Mouse (Mus musculus) gastrocnemius, postnatal 10 days (tissue): ENCODE measurements around the gene Ergic1. TPM values are rescaled to one million over a fixed set of nuclear protein-coding genes. Genes with fewer than 3 reads are reported as not detected.

ENCODE experiments used
- DNase-seq: peaks from one replicate; pipeline ENCODE4 v3.0.0; 2021; ENCODE audit warnings: mixed read lengths
- total RNA-seq, 2 experiments: library from RNA; stranded (reverse); gene quantifications; 2 replicates each; pipeline ENCODE4 v1.2.3; 2021

The Ergic1 gene
- total RNA-seq, 2 experiments from 2014 or later = 115 to 117 TPM

- no peak for DNase-seq
These were observed 39.7 kb downstream of the Ergic1 start for GRCm38 (mm10) chr17:26600913-26601447.

GRCm38 (mm10) chr17:26601514-26601913 lies 40.2 kb downstream of the Ergic1 start:
- no peak for DNase-seq

GRCm38 (mm10) chr17:26601926-26602325 lies 40.6 kb downstream of the Ergic1 start:
- DNase-seq = no peak

GRCm38 (mm10) chr17:26602371-26602885 lies 41.1 kb downstream of the Ergic1 start:
- peak; percentile 64 for DNase-seq

DNA sequence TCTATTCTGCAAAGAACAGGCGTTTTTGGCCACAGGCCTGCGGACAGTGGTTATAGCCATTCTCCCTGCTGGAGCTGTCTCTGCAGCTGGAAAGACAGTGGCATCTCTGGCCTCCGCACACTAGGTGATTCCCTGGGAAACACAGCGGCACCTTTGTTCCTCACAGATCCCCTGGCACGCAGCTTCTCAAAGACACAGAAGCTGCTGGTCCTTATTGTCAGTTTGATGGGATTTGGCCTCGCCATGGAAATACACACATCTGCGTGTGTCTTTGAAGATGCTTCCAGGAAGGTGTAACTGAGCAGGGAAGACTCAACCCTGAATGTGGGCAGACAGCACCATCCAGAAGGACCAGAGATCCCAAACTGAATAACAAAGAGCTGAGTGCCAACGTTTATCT lies 42.0 kb downstream of the Ergic1 start:
- DNase-seq = no peak

GRCm38 (mm10) chr17:26605636-26606035 lies 44.3 kb downstream of the Ergic1 start:
- no peak for DNase-seq

DNA sequence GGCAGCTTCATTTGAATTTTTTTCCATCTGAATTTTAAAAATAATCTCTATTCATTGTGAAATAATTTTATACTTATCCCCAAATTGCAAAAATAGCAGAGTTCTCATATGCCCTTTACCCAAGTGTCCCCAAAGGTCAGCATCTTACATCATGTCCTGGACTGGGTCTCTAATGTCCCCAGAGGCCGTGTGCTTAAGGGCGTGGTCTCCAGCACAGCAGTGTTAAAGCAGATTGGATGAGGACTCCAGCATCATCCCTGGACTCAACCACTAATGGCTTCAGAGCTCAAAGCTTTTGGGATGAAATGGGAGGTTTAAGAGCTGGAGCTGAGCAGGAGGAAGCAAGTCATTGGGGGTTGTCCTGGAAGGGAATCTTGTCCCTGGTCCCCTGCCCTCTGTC lies 45.2 kb downstream of the Ergic1 start:
- DNase-seq = no peak

DNA sequence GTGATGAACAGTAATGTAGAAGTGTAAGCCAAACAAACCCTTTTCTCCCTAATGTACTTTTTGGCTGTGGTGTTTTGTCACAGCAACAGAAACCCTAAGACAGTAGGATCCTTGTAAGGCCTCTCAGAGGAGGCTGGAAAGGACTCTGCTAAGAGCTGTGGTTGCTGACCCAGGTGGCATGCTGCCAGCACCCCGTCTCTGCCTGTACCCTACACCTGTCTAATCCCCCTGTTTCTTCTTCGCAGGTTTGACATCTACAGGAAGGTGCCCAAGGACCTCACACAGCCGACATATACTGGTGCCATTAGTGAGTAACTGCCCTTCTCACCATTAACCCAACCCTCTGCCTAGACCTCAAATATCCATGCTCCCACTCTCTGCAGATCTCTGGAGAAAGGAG lies 47.1 kb downstream of the Ergic1 start:
- DNase-seq = no peak

GRCm38 (mm10) chr17:26608877-26609276 lies 47.6 kb downstream of the Ergic1 start:
- DNase-seq = no peak

DNA sequence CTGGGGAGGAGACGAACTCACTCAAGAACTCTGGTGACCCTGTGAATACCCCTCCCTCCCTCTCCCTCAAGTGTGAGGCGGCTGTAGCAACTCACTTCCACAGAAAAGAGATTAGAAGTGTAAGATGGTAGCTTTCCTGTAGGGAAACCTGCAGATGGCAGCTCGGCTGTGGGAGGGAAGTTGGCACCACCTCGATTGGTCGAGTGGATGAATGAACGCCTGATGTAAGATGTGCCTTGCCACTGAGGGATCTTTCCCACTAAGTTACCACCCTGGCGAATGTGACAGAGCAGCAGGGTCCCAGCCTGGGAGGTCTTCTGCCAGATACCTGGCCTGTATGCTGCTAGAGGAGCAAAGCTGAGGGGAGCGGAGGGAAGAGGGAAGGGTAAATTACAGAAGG lies 48.5 kb downstream of the Ergic1 start:
- DNase-seq = no peak

DNA sequence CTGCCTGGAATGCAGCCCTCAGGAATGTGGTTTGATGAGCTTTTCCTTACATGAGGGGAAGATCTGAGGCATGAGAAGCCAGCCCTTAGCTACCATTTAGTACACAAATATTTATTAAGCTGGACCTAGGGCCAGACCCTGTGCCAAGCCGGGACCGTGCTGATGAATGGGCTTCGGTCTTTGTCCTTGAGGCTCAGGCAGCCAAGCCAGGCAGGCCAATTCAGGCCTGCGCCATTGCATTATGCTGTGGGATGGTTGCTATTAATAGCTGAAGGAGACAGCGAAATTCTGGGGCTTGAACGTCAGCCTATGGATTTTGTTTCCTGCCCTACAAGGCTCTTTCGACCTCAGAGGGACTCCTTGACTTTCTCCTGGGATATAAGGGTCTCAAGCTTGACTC lies 50.0 kb downstream of the Ergic1 start:
- no peak for DNase-seq

DNA sequence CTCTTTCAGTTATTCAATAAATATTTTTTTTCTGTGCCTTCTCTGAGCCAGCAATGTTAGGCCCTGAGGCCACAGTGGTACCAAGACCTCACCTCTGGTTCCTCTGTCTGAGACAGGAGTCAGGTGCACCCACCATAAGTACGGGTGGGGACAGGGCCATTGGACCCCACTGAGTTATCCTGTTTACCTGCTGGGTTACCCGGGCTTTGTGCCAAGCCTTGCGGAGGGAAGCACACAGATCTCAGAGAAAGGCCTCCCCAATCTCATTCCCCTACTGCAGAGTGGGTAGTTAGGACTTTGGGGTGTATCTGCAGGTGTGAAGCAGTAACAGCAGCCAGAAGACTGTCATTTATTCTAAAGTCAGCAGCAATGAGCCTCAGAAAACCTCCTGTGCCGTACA lies 50.6 kb downstream of the Ergic1 start:
- no peak for DNase-seq

DNA sequence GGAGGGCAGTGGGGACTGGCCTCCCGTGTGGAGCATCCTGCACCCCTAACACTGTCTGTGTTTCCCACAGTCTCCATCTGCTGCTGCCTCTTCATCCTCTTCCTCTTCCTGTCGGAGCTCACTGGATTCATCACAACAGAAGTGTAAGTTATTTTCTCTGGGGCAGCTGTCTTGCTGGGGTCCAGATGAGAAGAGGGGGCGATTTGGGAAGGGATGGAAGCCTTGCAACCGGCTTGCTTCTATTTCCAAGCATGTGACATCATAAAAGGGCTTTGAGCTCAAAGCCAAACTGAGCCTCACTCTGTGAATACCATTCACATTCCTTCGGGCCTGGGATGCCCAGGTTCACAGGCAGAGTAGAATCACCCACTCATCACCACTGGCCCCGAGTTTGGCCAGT lies 53.0 kb downstream of the Ergic1 start:
- no peak for DNase-seq

GRCm38 (mm10) chr17:26614708-26615486 lies 53.6 kb downstream of the Ergic1 start:
- no peak for DNase-seq

DNA sequence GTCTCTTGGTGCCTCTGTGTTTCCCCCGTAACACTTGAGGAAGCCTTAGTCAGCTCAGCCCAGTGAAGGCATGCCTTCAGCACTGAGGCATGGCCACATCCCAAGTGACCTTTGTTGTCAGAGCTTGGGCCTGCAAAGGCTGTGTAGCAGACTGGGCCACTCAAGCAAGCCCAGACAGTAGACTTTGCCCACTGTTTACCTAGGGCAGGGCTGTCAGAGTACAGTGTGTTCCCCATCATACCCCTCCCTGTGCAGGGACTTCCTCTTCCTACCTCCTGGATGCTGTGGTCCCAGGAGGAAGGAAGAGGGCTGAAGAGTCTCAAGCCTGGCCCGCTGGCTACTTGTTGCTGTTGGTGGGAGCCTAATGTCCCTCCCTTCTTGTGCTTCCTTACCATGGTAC lies 55.4 kb downstream of the Ergic1 start:
- DNase-seq = no peak

- DNase-seq = no peak
These were observed 57.2 kb downstream of the Ergic1 start for GRCm38 (mm10) chr17:26618498-26618897.

DNA sequence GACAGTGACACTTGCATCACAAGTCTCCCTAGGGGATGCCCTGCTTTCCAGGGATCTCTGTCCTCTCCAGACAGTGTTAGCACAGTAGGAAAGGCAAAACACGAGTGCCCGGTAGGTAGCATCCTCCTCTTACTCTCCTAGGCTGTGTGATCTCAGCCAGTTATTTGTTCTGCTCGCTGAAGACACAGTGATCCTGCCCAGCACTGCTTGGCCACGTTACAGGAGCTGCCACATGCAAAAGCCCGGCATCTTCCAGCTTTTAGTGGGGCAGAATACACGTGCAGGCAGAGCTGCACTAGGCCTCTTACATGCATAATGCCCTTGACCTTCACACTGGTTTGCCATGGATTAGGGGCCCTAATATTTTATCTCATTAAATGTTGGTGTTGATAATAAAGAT lies 58.3 kb downstream of the Ergic1 start:
- DNase-seq = no peak

DNA sequence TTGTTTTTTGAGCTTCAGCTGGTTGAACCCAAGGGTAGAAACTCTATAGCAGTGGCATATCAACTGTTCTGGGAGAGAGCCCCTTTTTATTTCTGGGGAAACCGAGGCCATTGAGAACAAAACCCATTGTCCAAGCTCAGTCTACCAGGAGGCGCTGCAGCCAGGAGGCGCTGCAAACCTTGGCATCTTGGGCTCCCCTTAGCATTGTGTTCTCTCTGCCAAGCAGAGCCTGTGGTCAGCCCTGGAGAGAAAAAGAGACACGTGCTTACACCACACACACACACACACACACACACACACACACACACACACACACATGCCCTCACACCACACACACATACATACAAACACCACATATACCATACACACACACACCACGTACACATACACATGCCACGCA lies 59.0 kb downstream of the Ergic1 start:
- no peak for DNase-seq

- DNase-seq = peak; percentile 31
These were observed 59.8 kb downstream of the Ergic1 start for GRCm38 (mm10) chr17:26620786-26621766.

GRCm38 (mm10) chr17:26621912-26622311 lies 60.6 kb downstream of the Ergic1 start:
- DNase-seq = no peak

DNA sequence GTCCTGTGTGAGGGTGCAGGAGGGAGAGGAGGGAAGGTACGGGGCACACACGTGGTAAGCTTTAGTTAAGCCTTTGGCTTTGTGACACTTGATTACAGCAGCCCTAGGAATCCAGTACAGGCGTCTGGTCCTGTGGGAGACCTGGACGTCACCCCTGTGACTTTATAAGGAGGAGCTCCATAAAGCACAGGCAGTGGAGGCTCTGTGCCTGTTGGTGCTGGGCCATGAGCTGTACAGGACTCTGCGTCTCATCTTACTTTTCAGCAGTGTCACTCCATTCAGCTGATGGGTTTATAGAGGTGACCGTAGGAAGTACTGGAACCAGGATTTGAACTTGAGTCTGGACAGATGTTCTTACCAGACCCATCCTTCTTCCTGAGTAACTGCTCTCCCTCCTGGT lies 62.7 kb downstream of the Ergic1 start:
- DNase-seq = no peak

- DNase-seq = no peak
These were observed 63.7 kb downstream of the Ergic1 start for GRCm38 (mm10) chr17:26624999-26625398.

- DNase-seq = no peak
These were observed 64.3 kb downstream of the Ergic1 start for GRCm38 (mm10) chr17:26625521-26626010.
